Mouse (Mus musculus) midbrain, embryonic 11.5 days (tissue): Measurements from ENCODE around the gene Hrc. TPM values are rescaled to one million over a fixed set of nuclear protein-coding genes. Genes with fewer than 3 reads are reported as not detected.
A peak's percentile ranks its signal among the peaks of the same experiment; 100 is the strongest.
"Not testable (repeated sequence)": the region's sequence is repeated elsewhere in the genome, so short reads cannot be mapped to it uniquely, and the experiment has no call there.

Experiments used
- ATAC-seq: fragments of 200-750 bp; cut with Nextera tagmentation; 2 replicates; pipeline ENCODE4 v1.8.0; 2017; ENCODE audit warnings: moderate TSS enrichment, moderate library complexity; ENCODE audit not compliant: low FRiP score
- DNase-seq: peaks from one replicate; pipeline ENCODE4 v3.0.0; 2015; ENCODE audit warnings: low spot score; ENCODE audit errors: missing footprints
- H3K27ac ChIP-seq: fragments of 300-500 bp; sonication (generic); 2 replicates; pipeline ENCODE4 v1.5.1; 2014; ENCODE audit warnings: low read depth, low read length
- H3K27me3 ChIP-seq: fragments of 300-500 bp; sonication (generic); 2 replicates; pipeline ENCODE4 v1.6.1; 2014; ENCODE audit warnings: mild to moderate bottlenecking, low read length, moderate library complexity, mixed read lengths; ENCODE audit not compliant: control insufficient read depth, insufficient read depth
- H3K36me3 ChIP-seq: fragments of 300-500 bp; sonication (generic); 2 replicates; pipeline ENCODE4 v1.6.1; 2014; ENCODE audit warnings: mild to moderate bottlenecking, low read length, moderate library complexity, mixed read lengths; ENCODE audit not compliant: control insufficient read depth, insufficient read depth
- H3K4me1 ChIP-seq: fragments of 300-500 bp; sonication (generic); 2 replicates; pipeline ENCODE4 v1.6.1; 2014; ENCODE audit warnings: low read length; ENCODE audit not compliant: control insufficient read depth, insufficient read depth
- H3K4me2 ChIP-seq: fragments of 300-500 bp; sonication (generic); 2 replicates; pipeline ENCODE4 v1.6.1; 2014; ENCODE audit warnings: mild to moderate bottlenecking, moderate library complexity
- H3K4me3 ChIP-seq: fragments of 300-500 bp; sonication (generic); 2 replicates; pipeline ENCODE4 v1.5.1; 2014; ENCODE audit warnings: low read depth, low read length
- H3K9ac ChIP-seq: fragments of 300-500 bp; sonication (generic); 2 replicates; pipeline ENCODE4 v1.6.1; 2014; ENCODE audit warnings: low read length
- H3K9me3 ChIP-seq: fragments of 300-500 bp; sonication (generic); 2 replicates; pipeline ENCODE4 v1.6.1; 2016; ENCODE audit warnings: low read length; ENCODE audit not compliant: control insufficient read depth
- WGBS: fragments of 180-500 bp; shearing (Covaris S2); extraction: QIAGEN DNeasy Blood & Tissue Kit; methylation state at CpG from one replicate; pipeline ENCODE4 v1.1.7; 2014; 5-methylcytosine and 5-hydroxymethylcytosine counted together
- polyA plus RNA-seq: library from polyadenylated mRNA; unstranded; fragments of >200 nt; fragmentation: Nextera tagmentation; extraction: Ambion mirVana; gene quantifications from 2 replicates; pipeline ENCODE4 v1.2.1, GENCODE M21; 2014

Gene Hrc
- polyA plus RNA-seq, 1 experiment from 2014 or later: 0.11 TPM

GRCm38 (mm10) chr7:45355318-45356020 is 20.4 kb downstream of the Hrc start:
- H3K4me2 ChIP-seq: no peak overlapping the region
- H3K27ac ChIP-seq: no peak overlapping the region
- no peak overlapping the region for H3K9ac ChIP-seq
- ATAC-seq (no peak), DNase-seq (no peak)
- no peaks in the 10 kb centered on the region for H3K36me3 ChIP-seq
- no peaks in the 10 kb centered on the region for H3K4me1 ChIP-seq
- H3K9me3 ChIP-seq: no peaks in the 10 kb centered on the region
- WGBS: 79% methylated on average over 15 of the region's 15 CpGs
- peaks cover 3% of the 10 kb centered on the region; the same call in 1 of the 2 replicates for H3K27me3 ChIP-seq
- no peak overlapping the region for H3K4me3 ChIP-seq

- Histone ChIP-seq H3K9ac (no peak overlapping the region), H3K4me1 (no peaks in the 10 kb centered on the region), H3K9me3 (no peaks in the 10 kb centered on the region), H3K27ac (no peak overlapping the region), H3K4me2 (no peak overlapping the region), H3K27me3 (peaks cover 3% of the 10 kb centered on the region; the same call in 1 of the 2 replicates), H3K4me3 (no peak overlapping the region), H3K36me3 (no peaks in the 10 kb centered on the region)
- ATAC-seq (no peak), DNase-seq (no peak)
- 58% methylated on average over 13 of the region's 13 CpGs for WGBS
Observed at GRCm38 (mm10) chr7:45356087-45356486, 21.0 kb downstream of the Hrc start.

- not testable (repeated sequence) for ATAC-seq, H3K4me1 ChIP-seq, H3K36me3 ChIP-seq, H3K4me3 ChIP-seq, H3K4me2 ChIP-seq, H3K9me3 ChIP-seq, DNase-seq, H3K9ac ChIP-seq, H3K27ac ChIP-seq
- WGBS: 54% methylated on average over 9 of the region's 11 CpGs
- peaks cover 17% of the 10 kb centered on the region for H3K27me3 ChIP-seq
Observed at GRCm38 (mm10) chr7:45359081-45359480, 24.0 kb downstream of the Hrc start.

- no peak overlapping the region for H3K9ac ChIP-seq
- peaks cover 23% of the 10 kb centered on the region for H3K27me3 ChIP-seq
- H3K4me3 ChIP-seq: no peak overlapping the region
- H3K4me2 ChIP-seq: no peak overlapping the region; the same call in 1 of the 2 replicates
- WGBS: 54% methylated on average over 18 of the region's 18 CpGs
- no peaks in the 10 kb centered on the region for H3K36me3 ChIP-seq
- H3K9me3 ChIP-seq: no peaks in the 10 kb centered on the region
- ATAC-seq: no peak
- H3K27ac ChIP-seq: no peak overlapping the region
- peaks cover 6% of the 10 kb centered on the region for H3K4me1 ChIP-seq
- DNase-seq: no peak
Observed at GRCm38 (mm10) chr7:45360404-45361125, 25.5 kb downstream of the Hrc start.

- ATAC-seq: peak; percentile 89
- Histone ChIP-seq H3K27me3 (peaks cover 24% of the 10 kb centered on the region), H3K9me3 (no peaks in the 10 kb centered on the region)
Observed at GRCm38 (mm10) chr7:45361243-45361804, 26.2 kb downstream of the Hrc start.

GRCm38 (mm10) chr7:45362801-45363200 is 27.7 kb downstream of the Hrc start:
- peaks cover 12% of the 10 kb centered on the region for H3K4me1 ChIP-seq
- no peak overlapping the region for H3K27ac ChIP-seq
- H3K4me2 ChIP-seq: no peak overlapping the region
- peak; percentile 87 for DNase-seq
- 5% methylated on average over 13 of the region's 13 CpGs for WGBS
- no peaks in the 10 kb centered on the region for H3K36me3 ChIP-seq
- H3K9ac ChIP-seq: no peak overlapping the region
- no peaks in the 10 kb centered on the region for H3K9me3 ChIP-seq
- no peak for ATAC-seq
- H3K4me3 ChIP-seq: no peak overlapping the region
- peaks cover 24% of the 10 kb centered on the region for H3K27me3 ChIP-seq

More at GRCm38 (mm10) chr7:45361243-45361804, 26.2 kb downstream of the Hrc start:
- Histone ChIP-seq H3K4me1 (peaks cover 10% of the 10 kb centered on the region), H3K4me3 (peak overlapping the region; percentile 40), H3K27ac (no peak overlapping the region), H3K4me2 (peak overlapping the region; percentile 76), H3K9ac (peak overlapping the region; percentile 65), H3K36me3 (no peaks in the 10 kb centered on the region)
- under 1% methylated on average over 43 of the region's 43 CpGs for WGBS
- DNase-seq: peak; percentile 98

- 81% methylated on average over 2 of the region's 2 CpGs for WGBS
- Histone ChIP-seq H3K4me1 (peaks cover 16% of the 10 kb centered on the region), H3K4me2 (no peak overlapping the region), H3K4me3 (no peak overlapping the region), H3K9me3 (no peaks in the 10 kb centered on the region), H3K36me3 (no peaks in the 10 kb centered on the region), H3K27ac (no peak overlapping the region), H3K27me3 (peaks cover 35% of the 10 kb centered on the region), H3K9ac (no peak overlapping the region)
- ATAC-seq (no peak), DNase-seq (no peak)
Observed at GRCm38 (mm10) chr7:45363983-45364382, 28.9 kb downstream of the Hrc start.

- Histone ChIP-seq H3K27me3 (peaks cover 44% of the 10 kb centered on the region), H3K4me2 (peak overlapping the region; percentile 88), H3K9ac (peak overlapping the region; percentile 86), H3K9me3 (no peaks in the 10 kb centered on the region), H3K36me3 (no peaks in the 10 kb centered on the region), H3K27ac (no peak overlapping the region), H3K4me1 (peaks cover 28% of the 10 kb centered on the region), H3K4me3 (peak overlapping the region; percentile 78)
- DNase-seq (peak; percentile 96), ATAC-seq (no peak)
- 3% methylated on average over 35 of the region's 35 CpGs for WGBS
Observed at GRCm38 (mm10) chr7:45365742-45366651, 30.9 kb downstream of the Hrc start.
